19 mouse cellular contexts compared by ENCODE assay signal in genomic region chr6:83004309-83004708, GRCm38 (mm10). TPM values are rescaled to one million over a fixed set of nuclear protein-coding genes. Genes with fewer than 3 reads are reported as not detected.
DNase-seq lines count a peak whose midpoint lies in the region; ATAC-seq and TF ChIP-seq lines count a peak whose summit lies in the region.
"Had no signal": no experiment of that assay in that cellular context is flagged by ENCODE, and none has a peak within 500 bp of the region (broad histone marks: within the 10 kb centered on the region; RNA-seq: fewer than 3 reads in every experiment).

No protein-coding gene starts in this region.

- no peak overlapping the region for H3K9ac ChIP-seq in heart, embryonic 15.5 days
- H3K9ac ChIP-seq: embryonic facial prominence, embryonic 12.5 days; hindbrain, embryonic 12.5 days; midbrain, embryonic 15.5 days had no signal

- ATAC-seq in erythroblast, adult 5-6 weeks (replicated peaks; ENCODE audit: low FRiP score, poor library complexity, severe bottlenecking): no peak
- ATAC-seq in heart, embryonic 15.5 days (replicated peaks; ENCODE audit: insufficient number of reproducible peaks, insufficient read depth, low FRiP score, low read depth): no peak
- ATAC-seq: CD4-positive, CD25-positive, alpha-beta regulatory T cell, adult 4 months; inflammation-experienced regulatory T-cells, adult 6 months; midbrain, embryonic 15.5 days had no signal

- H3K9me3 ChIP-seq in erythroblast, embryonic 14.5 days (ENCODE audit: control insufficient read depth, low read length): peaks cover 3% of the 10 kb centered on the region; the same call in 1 of the 2 replicates
- H3K9me3 ChIP-seq in heart, embryonic 15.5 days (replicated peaks): no peaks in the 10 kb centered on the region
- H3K9me3 ChIP-seq: embryonic facial prominence, embryonic 12.5 days; forebrain, embryonic 10.5 days; hindbrain, embryonic 12.5 days; midbrain, embryonic 15.5 days had no signal

- intact Hi-C loops in heart, postnatal 36 days (cut with DNase I): no loop called here

- 77% methylated on average over 2 of the region's 2 CpGs for WGBS in heart, embryonic 15.5 days
- WGBS in spleen, adult 2 months: 46% methylated on average over 2 of the region's 2 CpGs
- WGBS in small intestine, adult 2 months: 82% methylated on average over 2 of the region's 2 CpGs

- H3K27me3 ChIP-seq in erythroblast, embryonic 14.5 days (ENCODE audit: control insufficient read depth): no peaks in the 10 kb centered on the region
- H3K27me3 ChIP-seq in heart, embryonic 15.5 days: no peaks in the 10 kb centered on the region
- no peaks in the 10 kb centered on the region for H3K27me3 ChIP-seq in spleen, adult 2 months (ENCODE audit: control insufficient read depth, insufficient read depth, low read length)
- H3K27me3 ChIP-seq in small intestine, adult 2 months (ENCODE audit: control insufficient read depth, insufficient read depth, low read length): no peaks in the 10 kb centered on the region
- H3K27me3 ChIP-seq: midbrain, embryonic 15.5 days had no signal

- DNase-seq in heart, postnatal 36 days: no peak
- no peak for DNase-seq in spleen, adult 2 months (ENCODE audit: low read depth in 1 of 2, low spot score in 2 of 2)
- no peak for DNase-seq in spleen, postnatal 14 days (ENCODE audit: low spot score in 2 of 2)
- no peak for DNase-seq in frontal cortex, postnatal 10 days (ENCODE audit: low spot score in 2 of 2)
- DNase-seq: cerebellum, adult 11-12 months; left cerebral cortex, postnatal 4 days; retina, postnatal 1 day; right cerebral cortex, postnatal 4 days had no signal

- peak overlapping the region; percentile 22 for H3K4me2 ChIP-seq in heart, embryonic 15.5 days
- H3K4me2 ChIP-seq: embryonic facial prominence, embryonic 12.5 days; hindbrain, embryonic 12.5 days; midbrain, embryonic 15.5 days had no signal

- H3K27ac ChIP-seq in heart, embryonic 15.5 days: peak overlapping the region; percentile 44; the same call in 1 of the 2 replicates
- peak overlapping the region; percentile 66 for H3K27ac ChIP-seq in spleen, adult 2 months (ENCODE audit: insufficient read depth, low read length)
- peak overlapping the region; percentile 37; the same call in 1 of the 2 replicates for H3K27ac ChIP-seq in small intestine, adult 2 months (ENCODE audit: insufficient read depth, low read depth, low read length)
- H3K27ac ChIP-seq: embryonic facial prominence, embryonic 12.5 days; forebrain, embryonic 10.5 days; hindbrain, embryonic 12.5 days; layer of hippocampus, adult 2 months; midbrain, embryonic 15.5 days had no signal

- H3K4me1 ChIP-seq in erythroblast, embryonic 14.5 days (ENCODE audit: control insufficient read depth): peaks cover 77% of the 10 kb centered on the region
- H3K4me1 ChIP-seq in heart, embryonic 15.5 days (replicated peaks): peaks cover 12% of the 10 kb centered on the region
- H3K4me1 ChIP-seq in spleen, adult 2 months (ENCODE audit: control insufficient read depth, insufficient read depth, insufficient read length): peaks cover 23% of the 10 kb centered on the region
- H3K4me1 ChIP-seq in small intestine, adult 2 months (ENCODE audit: control insufficient read depth, insufficient read depth, insufficient read length, low read length): no peaks in the 10 kb centered on the region
- H3K4me1 ChIP-seq: midbrain, embryonic 15.5 days had no signal

- no peak for TF ChIP-seq CTCF in spleen, adult 2 months (IDR thresholded peaks at IDR 0.05; ENCODE audit: extremely low read depth, insufficient read depth, insufficient read length, insufficient replicate concordance)
- no peak for TF ChIP-seq CTCF in small intestine, adult 2 months (IDR thresholded peaks at IDR 0.05; ENCODE audit: extremely low read depth, insufficient read length, insufficient replicate concordance, low read depth, low read length)

- TF ChIP-seq POLR2A in spleen, adult 2 months (IDR thresholded peaks at IDR 0.05; ENCODE audit: low read depth, low read length): no peak
- no peak for TF ChIP-seq POLR2A in small intestine, adult 2 months (IDR thresholded peaks at IDR 0.05; ENCODE audit: low read depth, low read length)

- peak overlapping the region; percentile 44 for H3K4me3 ChIP-seq in erythroblast, embryonic 14.5 days (replicated peaks)
- H3K4me3 ChIP-seq in heart, embryonic 15.5 days: no peak overlapping the region
- H3K4me3 ChIP-seq in spleen, adult 2 months (ENCODE audit: extremely low read depth, insufficient read depth, insufficient read length): no peak overlapping the region
- no peak overlapping the region for H3K4me3 ChIP-seq in small intestine, adult 2 months (ENCODE audit: low read depth, low read length)
- H3K4me3 ChIP-seq: embryonic facial prominence, embryonic 12.5 days; forebrain, embryonic 10.5 days; hindbrain, embryonic 12.5 days; layer of hippocampus, adult 2 months; midbrain, embryonic 15.5 days had no signal

- peaks cover 4% of the 10 kb centered on the region for H3K36me3 ChIP-seq in erythroblast, embryonic 14.5 days (ENCODE audit: control insufficient read depth)
- no peaks in the 10 kb centered on the region for H3K36me3 ChIP-seq in heart, embryonic 15.5 days
- H3K36me3 ChIP-seq in spleen, adult 2 months (ENCODE audit: control insufficient read depth, insufficient read depth, low read length): no peaks in the 10 kb centered on the region
- H3K36me3 ChIP-seq in small intestine, adult 2 months (ENCODE audit: control insufficient read depth, insufficient read depth, low read length): no peaks in the 10 kb centered on the region
- H3K36me3 ChIP-seq: embryonic facial prominence, embryonic 12.5 days; forebrain, embryonic 10.5 days; hindbrain, embryonic 12.5 days; midbrain, embryonic 15.5 days had no signal

RNA-seq across cellular contexts. Expression of gene Dok1, which starts 29.0 kb away (rescaled TPM):
- 27.8 and 28.7 TPM in 2 replicates for polyA plus RNA-seq in erythroblast, embryonic 14.5 days (2012)
- 11.3 and 19.4 TPM in 2 replicates for total RNA-seq in erythroblast, adult 5-6 weeks (2015; ENCODE audit: low replicate concordance)
- 23.9 and 24.7 TPM in 2 replicates for total RNA-seq in erythroblast, adult 5-6 weeks (2017; ENCODE audit: low replicate concordance)
- polyA plus RNA-seq in heart, embryonic 15.5 days (2015; fragmentation: Nextera tagmentation; extraction: Ambion mirVana): 7.1 and 10.8 TPM in 2 replicates
- 1 to 10 TPM; 2.8 to 4.3 TPM for total RNA-seq in heart, postnatal 36 days (2021)
- polyA plus RNA-seq in spleen, adult 2 months (2012; rRNA removed): 22.6 and 23.8 TPM in 2 replicates
- 2.2 and 6.1 TPM in 2 replicates for polyA plus RNA-seq in small intestine, adult 2 months (2012; rRNA removed)

RNA-seq across cellular contexts. Expression of gene Loxl3, which starts 29.7 kb away (rescaled TPM):
- polyA plus RNA-seq in erythroblast, embryonic 14.5 days (2012): 0.01 and 0.02 TPM in 2 replicates
- total RNA-seq in erythroblast, adult 5-6 weeks (2015; ENCODE audit: low replicate concordance): 1.5 and 2.9 TPM in 2 replicates
- 3.2 and 3.6 TPM in 2 replicates for total RNA-seq in erythroblast, adult 5-6 weeks (2017; ENCODE audit: low replicate concordance)
- 7.5 and 11.9 TPM in 2 replicates for polyA plus RNA-seq in heart, embryonic 15.5 days (2015; fragmentation: Nextera tagmentation; extraction: Ambion mirVana)
- 1 to 10 TPM; 2.9 to 3.1 TPM for total RNA-seq in heart, postnatal 36 days (2021)
- 3.1 and 3.5 TPM in 2 replicates for polyA plus RNA-seq in spleen, adult 2 months (2012; rRNA removed)
- polyA plus RNA-seq in small intestine, adult 2 months (2012; rRNA removed): 1.4 and 2.5 TPM in 2 replicates
- polyA plus RNA-seq: inflammation-experienced regulatory T-cells, adult 6 months had no signal

RNA-seq across cellular contexts. Expression of gene Aup1, which starts 50.0 kb away (rescaled TPM):
- polyA plus RNA-seq in erythroblast, embryonic 14.5 days (2012): 310 and 339 TPM in 2 replicates
- 197 and 242 TPM in 2 replicates for total RNA-seq in erythroblast, adult 5-6 weeks (2015; ENCODE audit: low replicate concordance)
- total RNA-seq in erythroblast, adult 5-6 weeks (2017; ENCODE audit: low replicate concordance): 212 and 218 TPM in 2 replicates
- polyA plus RNA-seq in heart, embryonic 15.5 days (2015; fragmentation: Nextera tagmentation; extraction: Ambion mirVana): 110 and 136 TPM in 2 replicates
- 10 to 100 TPM; 78.1 to 82.2 TPM for total RNA-seq in heart, postnatal 36 days (2021)
- 582 and 730 TPM in 2 replicates for polyA plus RNA-seq in spleen, adult 2 months (2012; rRNA removed)
- polyA plus RNA-seq in small intestine, adult 2 months (2012; rRNA removed): 392 and 694 TPM in 2 replicates

RNA-seq across cellular contexts. Expression of gene Htra2, which starts 50.8 kb away (rescaled TPM):
- 6.2 and 6.6 TPM in 2 replicates for polyA plus RNA-seq in erythroblast, embryonic 14.5 days (2012)
- 69.4 and 97.8 TPM in 2 replicates for total RNA-seq in erythroblast, adult 5-6 weeks (2015; ENCODE audit: low replicate concordance)
- 41.9 and 57.7 TPM in 2 replicates for total RNA-seq in erythroblast, adult 5-6 weeks (2017; ENCODE audit: low replicate concordance)
- polyA plus RNA-seq in heart, embryonic 15.5 days (2015; fragmentation: Nextera tagmentation; extraction: Ambion mirVana): 71.2 and 83.4 TPM in 2 replicates
- 10 to 100 TPM; 34.2 to 35.4 TPM for total RNA-seq in heart, postnatal 36 days (2021)
- polyA plus RNA-seq in spleen, adult 2 months (2012; rRNA removed): 59.1 and 69.0 TPM in 2 replicates
- polyA plus RNA-seq in small intestine, adult 2 months (2012; rRNA removed): 15.0 and 24.3 TPM in 2 replicates

RNA-seq across cellular contexts. Expression of gene Dqx1, which starts 53.3 kb away (rescaled TPM):
- 0.14 and 0.18 TPM in 2 replicates for polyA plus RNA-seq in erythroblast, embryonic 14.5 days (2012)
- 1.7 and 3.5 TPM in 2 replicates for total RNA-seq in erythroblast, adult 5-6 weeks (2015; ENCODE audit: low replicate concordance)
- 4.2 and 6.7 TPM in 2 replicates for total RNA-seq in erythroblast, adult 5-6 weeks (2017; ENCODE audit: low replicate concordance)
- polyA plus RNA-seq in heart, embryonic 15.5 days (2015; fragmentation: Nextera tagmentation; extraction: Ambion mirVana): 0.28 and 1.1 TPM in 2 replicates
- under 1 TPM; 0.65 to 0.89 TPM for total RNA-seq in heart, postnatal 36 days (2021)
- 2.7 and 2.8 TPM in 2 replicates for polyA plus RNA-seq in spleen, adult 2 months (2012; rRNA removed)
- 22.1 and 48.6 TPM in 2 replicates for polyA plus RNA-seq in small intestine, adult 2 months (2012; rRNA removed)
